Mouse (Mus musculus) brain, embryonic 14.5 days (tissue): ENCODE measurements around the gene Prr5. TPM values are rescaled to one million over a fixed set of nuclear protein-coding genes. Genes with fewer than 3 reads are reported as not detected.
A peak's percentile ranks its signal among the peaks of the same experiment; 100 is the strongest.

Experiments used
- DNase-seq: peaks from one replicate; pipeline ENCODE4 v3.0.0-alpha.2; 2011; ENCODE audit warnings: low read depth
- CTCF ChIP-seq: fragments of 200-500 bp; IDR thresholded peaks from 2 replicates; pipeline ENCODE4 v1.5.1; 2012; ENCODE audit warnings: inconsistent platforms, mild to moderate bottlenecking, moderate library complexity, borderline replicate concordance; ENCODE audit not compliant: insufficient read depth, insufficient read length; ENCODE audit errors: extremely low read depth
- POLR2A ChIP-seq: fragments of 200-500 bp; IDR thresholded peaks from 2 replicates; pipeline ENCODE4 v1.6.1; 2012; ENCODE audit warnings: mild to moderate bottlenecking, inconsistent platforms, borderline replicate concordance; ENCODE audit not compliant: poor library complexity, insufficient read depth, insufficient read length, severe bottlenecking; ENCODE audit errors: extremely low read depth
- polyA plus RNA-seq: library from polyadenylated mRNA; depleted of rRNA; stranded (reverse); fragments of >200 nt; gene quantifications from 2 replicates; pipeline ENCODE4 v1.2.3, GENCODE M21; 2012

The Prr5 gene
- polyA plus RNA-seq, 1 experiment: 20.9 TPM

DNA sequence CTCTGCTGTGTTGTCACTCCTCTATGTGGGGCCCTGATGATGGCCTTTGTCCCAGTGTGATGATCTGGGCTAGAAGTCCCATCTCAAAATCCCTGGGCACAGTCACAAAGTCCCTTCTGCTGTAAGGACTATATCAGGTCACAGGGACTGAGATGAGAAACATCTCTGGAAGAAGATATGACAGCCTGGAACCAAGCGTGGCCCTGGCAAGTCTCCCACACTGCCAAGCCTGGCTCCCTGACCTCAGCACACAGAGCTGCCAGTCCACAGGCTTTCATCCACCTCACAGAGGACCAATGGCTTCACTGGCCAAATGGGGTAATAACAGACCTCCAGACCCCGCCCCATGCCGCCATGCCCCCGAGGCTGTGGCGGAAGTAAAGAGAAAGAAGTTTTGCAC, 10.8 kb upstream of the Prr5 start:
- TF ChIP-seq POLR2A (no peak), CTCF (no peak)
- DNase-seq: no peak

DNA sequence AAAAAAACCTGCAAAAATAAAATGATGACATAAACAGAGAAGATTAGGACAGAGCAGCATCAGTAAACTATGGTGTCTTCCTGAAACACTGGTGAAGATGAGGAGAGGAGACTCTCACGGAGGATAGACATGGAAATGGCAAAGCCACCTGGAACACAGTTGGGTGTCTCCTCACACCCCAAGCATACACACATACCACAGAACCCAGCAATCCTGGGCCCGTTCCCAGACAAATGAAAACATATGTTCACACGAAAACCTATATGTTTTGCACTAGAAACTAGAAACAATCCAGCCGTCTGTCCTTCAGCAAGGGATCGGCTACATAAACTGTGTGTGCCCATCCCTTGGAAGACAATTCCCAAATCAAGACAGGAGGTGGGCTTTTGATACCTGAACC, 9.6 kb upstream of the Prr5 start:
- no peak for DNase-seq

GRCm38 (mm10) chr15:84661274-84661673, 8.1 kb upstream of the Prr5 start:
- DNase-seq: no peak
- TF ChIP-seq CTCF (no peak), POLR2A (no peak)

More for the DNA sequence above, 9.6 kb upstream of the Prr5 start:
- no peak for TF ChIP-seq CTCF

DNA sequence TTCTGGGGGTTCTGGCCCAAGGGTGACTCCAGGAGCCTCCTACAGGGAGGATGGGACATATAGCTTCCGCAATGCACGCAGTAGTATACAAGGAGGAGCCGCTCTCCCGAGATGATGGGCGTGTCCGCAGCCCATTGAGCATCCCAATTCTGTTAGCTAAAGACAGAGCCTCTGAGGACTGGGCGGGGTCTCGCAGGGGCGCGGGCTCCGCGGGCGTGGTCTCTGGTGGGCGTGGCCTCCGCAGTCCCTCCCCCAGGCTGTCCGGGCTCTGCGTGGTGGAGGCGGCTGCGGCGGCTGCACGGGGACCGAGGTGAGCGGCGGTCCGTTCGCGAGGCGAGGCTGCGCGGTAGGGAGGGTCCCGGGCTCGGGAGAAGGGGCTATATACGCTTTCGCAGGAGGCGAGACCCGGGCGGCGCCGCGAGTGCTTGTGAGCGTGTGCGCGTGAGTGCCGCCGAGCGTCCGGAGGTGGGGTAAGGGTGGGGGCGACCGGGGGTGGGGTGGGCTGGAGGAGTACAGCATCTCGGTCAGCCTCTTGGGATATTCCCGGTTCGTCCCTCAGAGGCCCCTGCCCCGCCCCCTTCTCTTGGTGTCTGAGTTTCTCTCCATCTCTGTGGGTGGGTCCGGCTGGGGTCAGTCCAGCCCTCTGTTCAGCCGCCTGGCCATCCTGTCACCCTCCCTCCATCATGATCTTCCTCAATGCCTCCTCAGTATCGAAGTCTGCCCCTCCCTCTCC, 6.3 kb upstream of the Prr5 start:
- peak; percentile 89 for DNase-seq
- TF ChIP-seq CTCF: no peak
- 0 out of 2 replicates have a peak, but pooled peaks have one; percentile 23 for TF ChIP-seq POLR2A

- no peak for DNase-seq
- no peak for TF ChIP-seq POLR2A
- TF ChIP-seq CTCF: no peak
Observed at GRCm38 (mm10) chr15:84663685-84664060, 5.7 kb upstream of the Prr5 start.

DNA sequence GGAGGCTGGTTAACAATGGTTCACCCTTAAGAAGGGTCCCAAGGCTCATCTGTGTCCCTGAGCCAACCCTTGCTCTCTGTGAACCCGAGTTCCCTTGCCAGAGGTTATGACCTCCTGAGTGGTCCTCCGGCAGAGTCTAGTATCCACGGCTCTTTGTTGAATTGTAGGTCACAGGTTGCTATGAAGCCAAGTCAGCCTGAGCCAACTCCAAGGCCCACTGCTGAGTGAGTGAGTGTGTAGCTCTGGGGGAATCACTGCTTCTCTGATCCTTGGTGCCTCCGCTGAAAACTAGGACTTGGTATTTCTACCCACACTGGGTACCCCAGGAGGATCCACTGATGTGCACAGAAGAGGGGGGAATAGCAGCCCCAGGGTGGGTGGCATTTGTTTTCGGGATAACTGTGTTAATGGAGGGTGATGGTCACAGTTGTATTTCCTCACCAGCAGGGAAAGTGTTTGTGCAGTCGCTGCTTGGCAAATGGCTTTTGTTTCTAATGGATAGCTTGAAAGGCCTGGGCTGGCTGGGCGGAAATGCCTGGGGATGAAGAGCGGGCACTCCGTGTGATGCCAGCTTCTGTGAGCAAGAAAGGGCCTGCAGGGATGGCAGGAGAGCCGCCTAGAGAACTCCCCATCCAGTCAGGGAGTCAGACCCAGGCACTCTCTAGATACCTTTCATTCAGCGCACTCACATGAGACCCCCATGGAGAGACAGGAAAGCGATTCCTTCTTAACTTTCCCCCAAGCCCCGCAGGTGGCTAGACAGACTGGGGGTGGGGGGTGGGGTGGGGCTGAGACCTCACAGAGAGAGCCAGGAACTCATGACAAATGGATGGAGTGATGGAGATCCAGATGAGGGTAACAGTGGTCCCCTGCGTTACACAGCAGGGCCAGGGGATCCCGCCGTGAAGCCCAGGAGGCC, 4.6 kb upstream of the Prr5 start:
- no peak for TF ChIP-seq POLR2A
- TF ChIP-seq CTCF: no peak
- DNase-seq: peak; percentile 61

DNA sequence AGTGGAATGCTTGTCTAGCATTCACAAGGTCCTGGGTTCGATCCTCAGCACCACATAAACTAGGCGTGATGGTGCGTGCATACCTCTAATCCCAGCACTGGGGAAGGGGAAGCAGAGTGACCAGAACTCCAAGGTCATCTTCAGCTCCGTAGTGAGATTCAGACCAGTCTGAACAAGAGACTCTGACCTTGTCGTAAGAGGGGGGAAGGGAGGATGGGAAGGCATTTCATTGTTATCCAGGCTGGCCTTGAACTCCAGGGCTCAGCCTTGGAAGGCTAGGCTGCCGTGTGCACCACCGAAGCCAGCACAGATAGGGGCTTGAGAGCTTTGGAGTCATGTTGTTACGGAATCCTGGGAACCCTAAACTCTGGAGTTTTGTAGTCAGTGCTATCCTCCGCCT, 3.8 kb upstream of the Prr5 start:
- DNase-seq: no peak
- no peak for TF ChIP-seq POLR2A
- no peak for TF ChIP-seq CTCF

DNA sequence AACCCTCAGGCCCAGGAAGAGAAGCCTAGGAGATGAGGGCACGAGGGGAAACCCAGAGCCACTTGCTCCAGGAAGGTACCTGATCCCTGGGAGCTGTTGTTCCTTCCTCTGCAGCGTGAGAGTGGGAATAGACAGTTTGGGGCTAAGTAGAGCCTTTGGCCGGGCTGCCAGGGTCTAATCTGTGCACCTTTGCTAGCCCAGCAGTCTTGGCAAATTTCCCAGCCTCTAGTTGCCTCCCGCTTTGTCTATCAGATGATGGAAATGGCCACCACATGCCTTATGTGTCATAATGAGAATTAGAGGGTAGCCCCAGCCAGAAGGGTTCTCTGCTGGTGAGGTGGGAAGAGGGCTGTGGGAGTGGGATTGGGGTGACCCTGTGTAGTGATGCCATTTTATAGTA, 3.4 kb upstream of the Prr5 start:
- TF ChIP-seq POLR2A: no peak
- TF ChIP-seq CTCF: no peak
- no peak for DNase-seq

- TF ChIP-seq POLR2A (no peak), CTCF (no peak)
- DNase-seq: no peak
Observed at GRCm38 (mm10) chr15:84667601-84668000, 1.8 kb upstream of the Prr5 start.

DNA sequence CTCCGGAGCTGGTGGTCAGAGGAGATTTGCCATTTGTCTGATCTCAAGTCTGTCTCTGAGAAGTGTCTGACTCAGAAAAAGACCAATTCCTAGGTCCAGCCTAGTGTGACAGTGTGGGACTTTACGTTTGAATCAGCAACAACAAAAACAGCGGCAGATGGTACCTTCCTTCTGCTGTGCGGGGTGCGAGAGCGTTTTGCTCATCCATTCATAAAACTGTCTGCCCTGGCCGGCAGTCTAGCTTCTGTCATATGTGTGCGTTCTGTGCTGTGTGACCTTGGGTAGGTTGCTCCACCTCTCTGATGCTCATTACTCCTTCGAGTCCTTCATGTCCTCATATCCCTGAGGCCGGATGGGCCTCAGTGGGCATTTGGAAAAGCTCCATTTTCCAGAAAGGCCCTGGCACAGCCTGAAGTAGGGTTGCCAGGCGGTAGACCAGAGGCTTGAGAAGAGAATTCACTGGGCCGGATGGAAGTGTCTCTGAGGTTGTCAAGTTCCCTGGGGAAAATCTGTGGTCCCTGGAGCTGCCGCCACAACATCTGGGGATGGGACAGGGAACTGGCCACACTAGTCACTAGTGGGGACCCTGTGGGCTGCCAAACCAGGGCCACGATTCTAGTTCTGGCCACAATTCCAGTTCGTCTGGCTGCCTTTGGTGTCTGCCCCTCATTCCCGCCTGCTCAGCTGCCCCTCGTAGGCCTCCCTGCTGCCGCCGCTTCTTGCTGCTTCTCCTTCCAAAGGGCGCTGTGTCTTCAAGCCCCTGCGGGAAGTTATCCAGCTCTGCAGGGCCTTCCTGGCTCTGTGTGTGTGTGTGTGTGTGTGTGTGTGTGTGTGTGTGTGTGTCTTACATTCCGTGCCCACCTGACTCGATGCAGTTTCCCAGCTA, 594 bp downstream of the Prr5 start:
- DNase-seq: no peak
- no peak for TF ChIP-seq POLR2A

- DNase-seq: no peak
- TF ChIP-seq POLR2A (no peak), CTCF (no peak)
Observed at GRCm38 (mm10) chr15:84670657-84671055, 1.2 kb downstream of the Prr5 start.

- TF ChIP-seq CTCF (peak; percentile 47; the same call in 1 of the 2 replicates), POLR2A (no peak)
- DNase-seq: peak; percentile 62
Observed at GRCm38 (mm10) chr15:84671401-84672307, 2.2 kb downstream of the Prr5 start.
